Mouse (Mus musculus): ENCODE measurements around the gene Ghrl.

DNA sequence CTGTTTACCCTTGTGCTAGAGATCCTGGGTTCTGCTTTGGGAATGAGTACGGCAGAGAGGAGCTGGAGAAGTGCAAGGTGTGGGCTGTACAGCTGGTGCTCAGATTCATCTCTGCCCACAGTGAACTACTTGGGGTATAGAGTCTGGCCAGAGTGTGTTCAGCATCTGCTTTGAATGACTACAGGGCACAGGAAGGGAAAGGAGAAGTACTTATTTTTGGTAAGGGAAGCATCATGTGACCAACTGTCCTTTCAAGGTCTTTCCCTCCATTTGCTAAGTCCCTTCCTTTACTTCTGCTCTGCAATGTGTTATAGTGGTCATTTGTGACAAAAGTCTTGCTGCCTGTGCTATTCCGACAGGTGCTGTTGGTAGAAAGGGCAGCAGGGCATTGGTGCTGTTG, 5.4 kb downstream of the Ghrl start:
- TF ChIP-seq CTCF (IDR thresholded peaks at IDR 0.05; ENCODE audit: borderline replicate concordance, insufficient read depth, low read length), result no peak
- no peak for TF ChIP-seq POLR2A (IDR thresholded peaks at IDR 0.05; ENCODE audit: low read depth, low read length)

Data from embryonic fibroblast, embryonic 13.5 days (primary cell).